Mouse (Mus musculus) liver (tissue): ENCODE results near the gene Olfr481.

Experiments
- DNase-seq: peaks from one replicate; pipeline ENCODE4 v3.0.0-alpha.2; 2020; ENCODE audit warnings: mixed read lengths

The Olfr481 gene

GRCm38 (mm10) chr7:108079555-108079954 is at the start of gene Olfr481:
Olfr481 (plus strand) TSS chr7:108079855.
- no peak for DNase-seq

- DNase-seq: no peak
Observed at GRCm38 (mm10) chr7:108033889-108034288, 45.8 kb upstream of the Olfr481 start, which contains the start of gene Olfr478. Olfr478 (minus strand) TSS chr7:108033989.

- no peak for DNase-seq
Observed at GRCm38 (mm10) chr7:108050393-108050792, 29.3 kb upstream of the Olfr481 start, which contains the start of gene Olfr479. Olfr479 (plus strand) TSS chr7:108050693.

GRCm38 (mm10) chr7:108067246-108067645 is 12.4 kb upstream of the Olfr481 start, which contains the start of gene Olfr480:
Olfr480 (minus strand) TSS chr7:108067346.
- no peak for DNase-seq

- no peak for DNase-seq
Observed at GRCm38 (mm10) chr7:108097486-108097885, 17.8 kb downstream of the Olfr481 start, which contains the start of gene Olfr482. Olfr482 (minus strand) TSS chr7:108097586.

- DNase-seq: no peak
Observed at GRCm38 (mm10) chr7:108100549-108100948, 20.9 kb downstream of the Olfr481 start, which contains the start of gene Olfr483. Olfr483 (plus strand) TSS chr7:108100849.

- no peak for DNase-seq
Observed at GRCm38 (mm10) chr7:108120681-108121080, 41.0 kb downstream of the Olfr481 start.

- DNase-seq: no peak
Observed at GRCm38 (mm10) chr7:108121416-108121815, 41.8 kb downstream of the Olfr481 start.

- no peak for DNase-seq
Observed at GRCm38 (mm10) chr7:108127349-108127748, 47.7 kb downstream of the Olfr481 start, which contains the start of gene Olfr484. Olfr484 (minus strand) TSS chr7:108127449.
